In the genomic region with DNA sequence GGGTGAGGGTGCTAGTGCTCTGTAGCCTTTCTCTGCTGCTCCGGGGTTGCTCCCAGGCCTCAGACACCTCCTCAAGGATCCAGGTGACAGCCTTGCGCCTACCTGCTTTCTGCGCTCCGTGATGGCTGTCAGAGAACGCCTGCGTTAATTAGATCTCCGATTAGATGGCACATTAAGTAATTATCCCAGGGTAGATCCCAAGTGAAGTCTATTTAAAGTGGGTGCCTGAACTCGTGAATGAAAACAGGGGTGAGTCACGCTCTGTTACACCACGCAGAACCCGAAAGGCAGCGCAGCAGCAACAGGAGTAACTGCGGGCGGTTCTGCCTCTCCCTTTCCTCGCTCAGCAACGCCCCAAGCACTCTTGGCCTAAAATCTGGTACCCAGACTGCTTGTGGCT, we compare ENCODE assay signal across 32 mouse cellular contexts.
DNase-seq lines count a peak whose midpoint lies in the region; ATAC-seq lines count a peak whose summit lies in the region.
"Had no signal": no experiment of that assay in that cellular context is flagged by ENCODE, and none has a peak within 500 bp of the region (broad histone marks: within the 10 kb centered on the region; RNA-seq: fewer than 3 reads in every experiment).

No protein-coding gene starts in this region.

- H3K4me1 ChIP-seq in kidney, embryonic 14.5 days (ENCODE audit: control insufficient read depth, insufficient read depth, low read length): peaks cover 4% of the 10 kb centered on the region; the same call in 1 of the 2 replicates
- H3K4me1 ChIP-seq in embryonic facial prominence, embryonic 10.5 days: peaks cover 36% of the 10 kb centered on the region
- H3K4me1 ChIP-seq: hindbrain, embryonic 12.5 days; liver, embryonic 15.5 days; midbrain, embryonic 15.5 days; neural tube, embryonic 15.5 days had no signal

- ATAC-seq in kidney, embryonic 14.5 days (ENCODE audit: low FRiP score, low TSS enrichment): no peak
- ATAC-seq: activated CD4-positive, CD25-positive, alpha-beta regulatory T cell, adult 4 months; CD4-positive, CD25-positive, alpha-beta regulatory T cell, adult 4 months; hindbrain, postnatal 0 days; intestine, embryonic 15.5 days; midbrain, embryonic 15.5 days had no signal

- no peaks in the 10 kb centered on the region for H3K9me3 ChIP-seq in kidney, embryonic 14.5 days (ENCODE audit: control insufficient read depth, low read length)
- no peaks in the 10 kb centered on the region for H3K9me3 ChIP-seq in embryonic facial prominence, embryonic 10.5 days
- H3K9me3 ChIP-seq: embryonic facial prominence, embryonic 13.5 days; hindbrain, embryonic 12.5 days; intestine, embryonic 15.5 days; limb, embryonic 12.5 days; liver, embryonic 15.5 days; midbrain, embryonic 10.5 days; midbrain, embryonic 15.5 days; neural tube, embryonic 15.5 days had no signal

- H3K36me3 ChIP-seq in kidney, embryonic 14.5 days (ENCODE audit: control insufficient read depth, insufficient read depth, low read length): no peaks in the 10 kb centered on the region
- H3K36me3 ChIP-seq in embryonic facial prominence, embryonic 10.5 days (replicated peaks): no peaks in the 10 kb centered on the region
- H3K36me3 ChIP-seq: embryonic facial prominence, embryonic 13.5 days; hindbrain, embryonic 12.5 days; intestine, embryonic 15.5 days; limb, embryonic 12.5 days; liver, embryonic 15.5 days; midbrain, embryonic 10.5 days; midbrain, embryonic 15.5 days; neural tube, embryonic 15.5 days had no signal

- no peak overlapping the region for H3K4me2 ChIP-seq in kidney, embryonic 14.5 days (replicated peaks; ENCODE audit: low read depth, low read length)
- H3K4me2 ChIP-seq: embryonic facial prominence, embryonic 13.5 days; hindbrain, embryonic 12.5 days; intestine, embryonic 15.5 days; limb, embryonic 12.5 days; liver, embryonic 15.5 days; lung, embryonic 14.5 days; midbrain, embryonic 15.5 days; neural tube, embryonic 15.5 days had no signal

- no peak for DNase-seq in kidney, adult 18-20 months
- peak; percentile 6 to 23 for DNase-seq in right cerebral cortex, adult 2 months (ENCODE audit: low spot score in 2 of 2)
- DNase-seq in right cerebral cortex, postnatal 4 days: no peak
- no peak for DNase-seq in embryonic facial prominence, embryonic 10.5 days (ENCODE audit: low spot score)
- no peak for DNase-seq in adrenal gland, postnatal 10 days
- DNase-seq in layer of hippocampus, adult 8-10 months (ENCODE audit: low spot score in 2 of 2): no peak
- DNase-seq: adrenal gland, adult 2 months; cerebellum, adult 8-10 months; cerebellum, postnatal 36 days; gastrocnemius, postnatal 14 days; heart, postnatal 14 days; kidney, adult 8-10 months; kidney, postnatal 10 days; layer of hippocampus, adult 9-11 months; lung, embryonic 14.5 days; lung, postnatal 14 days; retina, postnatal 1 day; spleen, adult 18-20 months; thymus, adult 18-20 months; thymus, postnatal 36 days had no signal

- no peak overlapping the region for H3K4me3 ChIP-seq in kidney, embryonic 14.5 days (ENCODE audit: low read length)
- H3K4me3 ChIP-seq in embryonic facial prominence, embryonic 10.5 days: no peak overlapping the region
- H3K4me3 ChIP-seq: embryonic facial prominence, embryonic 13.5 days; hindbrain, embryonic 12.5 days; intestine, embryonic 15.5 days; limb, embryonic 12.5 days; liver, embryonic 15.5 days; midbrain, embryonic 10.5 days; midbrain, embryonic 15.5 days; neural tube, embryonic 15.5 days had no signal

- no peak overlapping the region for H3K27ac ChIP-seq in kidney, embryonic 14.5 days (ENCODE audit: low read depth, low read length)
- H3K27ac ChIP-seq in embryonic facial prominence, embryonic 10.5 days (replicated peaks): peak overlapping the region; percentile 60; the same call in 1 of the 2 replicates
- H3K27ac ChIP-seq: embryonic facial prominence, embryonic 13.5 days; hindbrain, embryonic 12.5 days; hindbrain, postnatal 0 days; intestine, embryonic 15.5 days; limb, embryonic 12.5 days; liver, embryonic 15.5 days; midbrain, embryonic 10.5 days; midbrain, embryonic 15.5 days; neural tube, embryonic 15.5 days had no signal

- 88% methylated on average over 16 of the region's 16 CpGs for WGBS in kidney, embryonic 14.5 days
- WGBS in embryonic facial prominence, embryonic 10.5 days: 88% methylated on average over 16 of the region's 16 CpGs

- H3K27me3 ChIP-seq in kidney, embryonic 14.5 days (ENCODE audit: control insufficient read depth, insufficient read depth, low read length): no peaks in the 10 kb centered on the region
- H3K27me3 ChIP-seq in embryonic facial prominence, embryonic 10.5 days (replicated peaks; ENCODE audit: low read depth, poor library complexity, severe bottlenecking): no peaks in the 10 kb centered on the region
- H3K27me3 ChIP-seq: embryonic facial prominence, embryonic 13.5 days; hindbrain, embryonic 12.5 days; intestine, embryonic 15.5 days; limb, embryonic 12.5 days; liver, embryonic 15.5 days; midbrain, embryonic 15.5 days; neural tube, embryonic 15.5 days had no signal

- H3K9ac ChIP-seq in kidney, embryonic 14.5 days (ENCODE audit: low read depth, low read length): 0 out of 2 replicates have a peak overlapping the region, but pooled peaks have one; percentile 23
- H3K9ac ChIP-seq: embryonic facial prominence, embryonic 13.5 days; hindbrain, embryonic 12.5 days; intestine, embryonic 15.5 days; limb, embryonic 12.5 days; liver, embryonic 15.5 days; lung, embryonic 14.5 days; midbrain, embryonic 15.5 days; neural tube, embryonic 15.5 days had no signal

Comparison
In these comparisons a context has a peak if more than half of its experiments do, and no peak if none do; other contexts are left out.
1. DNase-seq: peak in right cerebral cortex, adult 2 months (2 of 2); none in kidney, adult 18-20 months (single experiment), right cerebral cortex, postnatal 4 days (single experiment), embryonic facial prominence, embryonic 10.5 days (single experiment), adrenal gland, postnatal 10 days (single experiment) and layer of hippocampus, adult 8-10 months (0 of 2).